Mouse (Mus musculus) limb, embryonic 11.5 days (tissue): ENCODE measurements at regions not wholly inside any gene's neighbourhood (a gene's known extent, or its start where the extent isn't known, plus 50 kb on each side); places are given as distances from the start of the nearest gene placed in this dataset.

Experiments used
- ATAC-seq: fragments of 200-750 bp; cut with Nextera tagmentation; 2 replicates; pipeline ENCODE4 v1.8.0; 2017; ENCODE audit warnings: low read depth; ENCODE audit not compliant: insufficient number of reproducible peaks, low FRiP score, low TSS enrichment
- DNase-seq: peaks from one replicate; pipeline ENCODE4 v3.0.0-alpha.2; 2015; ENCODE audit warnings: low spot score
- H3K27ac ChIP-seq: fragments of 300-500 bp; sonication (generic); replicated peaks from 2 replicates; pipeline ENCODE4 v1.5.1; 2014; ENCODE audit warnings: low read depth, mild to moderate bottlenecking, low read length
- H3K27me3 ChIP-seq: fragments of 300-500 bp; sonication (generic); 2 replicates; pipeline ENCODE4 v1.6.1; 2014; ENCODE audit warnings: mild to moderate bottlenecking, low read length, mixed read lengths; ENCODE audit not compliant: control insufficient read depth, insufficient read depth
- H3K36me3 ChIP-seq: fragments of 300-500 bp; sonication (generic); 2 replicates; pipeline ENCODE4 v1.6.1; 2014; ENCODE audit warnings: mild to moderate bottlenecking, low read length, moderate library complexity, mixed read lengths; ENCODE audit not compliant: control insufficient read depth, insufficient read depth
- H3K4me1 ChIP-seq: fragments of 300-500 bp; sonication (generic); 2 replicates; pipeline ENCODE4 v1.6.1; 2014; ENCODE audit warnings: low read length, mixed read lengths; ENCODE audit not compliant: control insufficient read depth, insufficient read depth
- H3K4me2 ChIP-seq: fragments of 300-500 bp; sonication (generic); 2 replicates; pipeline ENCODE4 v1.6.1; 2014; ENCODE audit warnings: low read depth, mild to moderate bottlenecking, moderate library complexity; ENCODE audit not compliant: severe bottlenecking
- H3K4me3 ChIP-seq: fragments of 300-500 bp; sonication (generic); 2 replicates; pipeline ENCODE4 v1.5.1; 2014; ENCODE audit warnings: low read depth, low read length
- H3K9ac ChIP-seq: fragments of 300-500 bp; sonication (generic); 2 replicates; pipeline ENCODE4 v1.6.1; 2014; ENCODE audit warnings: mild to moderate bottlenecking, low read length
- H3K9me3 ChIP-seq: fragments of 300-500 bp; sonication (generic); 2 replicates; pipeline ENCODE4 v1.6.1; 2016; ENCODE audit warnings: low read length; ENCODE audit not compliant: control insufficient read depth
- WGBS: fragments of 180-500 bp; shearing (Covaris S2); extraction: QIAGEN DNeasy Blood & Tissue Kit; methylation state at CpG from one replicate; pipeline ENCODE4 v1.1.7; 2014; 5-methylcytosine and 5-hydroxymethylcytosine counted together

DNA sequence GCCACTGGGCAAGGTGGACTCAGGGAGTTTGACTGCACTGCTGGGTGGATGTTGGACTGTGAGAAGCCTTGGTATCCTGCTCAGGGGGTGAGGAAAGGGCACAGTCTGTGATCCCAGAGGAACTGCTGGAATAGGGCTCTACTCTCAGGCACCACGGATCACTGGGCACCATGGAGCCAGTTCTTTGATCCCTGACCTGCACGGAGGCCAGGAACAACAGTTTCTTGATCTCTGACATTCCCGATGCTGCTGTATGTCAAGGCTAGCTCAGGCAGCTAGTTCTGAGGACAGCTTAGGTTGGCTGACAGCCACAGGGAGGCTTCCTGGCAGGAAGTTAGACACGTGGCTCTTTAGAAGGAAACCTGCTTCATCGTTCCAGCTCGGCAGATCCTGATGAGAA, 289.5 kb upstream of the Slit2 start:
- Histone ChIP-seq H3K9me3 (no peaks in the 10 kb centered on the region), H3K27me3 (no peaks in the 10 kb centered on the region), H3K4me1 (no peaks in the 10 kb centered on the region), H3K4me2 (no peak overlapping the region), H3K4me3 (no peak overlapping the region), H3K27ac (no peak overlapping the region), H3K36me3 (no peaks in the 10 kb centered on the region), H3K9ac (no peak overlapping the region)
- DNase-seq (no peak), ATAC-seq (no peak)
- WGBS, result 66% methylated on average over 6 of the region's 6 CpGs

DNA sequence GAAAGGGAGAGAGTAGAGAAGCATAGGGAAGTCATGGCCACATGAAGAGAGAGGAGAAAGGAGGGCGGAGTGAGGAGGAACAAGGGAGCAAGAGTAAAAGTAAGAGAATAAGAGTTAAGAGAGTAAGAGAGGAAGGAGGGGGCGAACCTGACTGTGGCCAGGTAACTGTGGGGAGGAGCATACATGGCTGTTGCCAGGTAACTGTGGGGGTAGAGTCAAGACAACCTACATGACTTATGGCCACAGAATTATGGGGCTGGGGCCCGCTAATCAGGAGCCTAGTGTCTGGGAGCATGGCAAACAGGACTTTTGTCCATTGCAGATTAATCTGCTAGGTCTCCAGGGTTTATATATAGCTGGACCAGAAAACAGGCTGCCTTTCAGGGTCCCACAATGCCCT, 289.0 kb upstream of the Slit2 start:
- no peak overlapping the region for H3K4me3 ChIP-seq
- H3K9me3 ChIP-seq, result no peaks in the 10 kb centered on the region
- no peak overlapping the region for H3K9ac ChIP-seq
- H3K27ac ChIP-seq, result no peak overlapping the region
- 91% methylated on average over 3 of the region's 3 CpGs for WGBS
- no peaks in the 10 kb centered on the region for H3K4me1 ChIP-seq
- no peaks in the 10 kb centered on the region for H3K36me3 ChIP-seq
- no peaks in the 10 kb centered on the region for H3K27me3 ChIP-seq
- no peak overlapping the region for H3K4me2 ChIP-seq
- no peak for DNase-seq
- ATAC-seq, result no peak

DNA sequence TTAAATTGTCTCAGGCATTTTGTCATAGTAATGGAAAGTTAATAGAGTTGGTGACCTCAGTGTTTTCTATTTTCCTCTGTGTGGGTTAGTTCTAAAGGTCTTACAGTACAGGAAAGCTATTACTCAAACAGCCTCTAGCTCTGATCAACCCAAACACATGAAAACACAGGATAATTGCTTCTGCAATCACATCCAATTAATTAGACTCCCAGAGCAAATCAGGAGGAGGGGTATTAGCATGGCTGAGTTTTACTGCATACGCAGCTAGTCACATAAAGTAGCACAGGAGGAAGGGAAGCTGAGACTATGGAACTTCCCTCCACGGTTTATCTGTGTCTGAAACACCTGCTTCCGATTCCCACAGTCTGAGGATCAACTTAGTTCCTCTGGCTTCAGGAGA, 288.3 kb upstream of the Slit2 start:
- H3K36me3 ChIP-seq, result no peaks in the 10 kb centered on the region
- no peak overlapping the region for H3K4me2 ChIP-seq
- no peak overlapping the region for H3K4me3 ChIP-seq
- 79% methylated on average over 3 of the region's 3 CpGs for WGBS
- no peak for DNase-seq
- no peak for ATAC-seq
- H3K9me3 ChIP-seq, result no peaks in the 10 kb centered on the region
- H3K27me3 ChIP-seq, result no peaks in the 10 kb centered on the region
- no peak overlapping the region for H3K27ac ChIP-seq
- no peak overlapping the region for H3K9ac ChIP-seq
- H3K4me1 ChIP-seq, result no peaks in the 10 kb centered on the region

DNA sequence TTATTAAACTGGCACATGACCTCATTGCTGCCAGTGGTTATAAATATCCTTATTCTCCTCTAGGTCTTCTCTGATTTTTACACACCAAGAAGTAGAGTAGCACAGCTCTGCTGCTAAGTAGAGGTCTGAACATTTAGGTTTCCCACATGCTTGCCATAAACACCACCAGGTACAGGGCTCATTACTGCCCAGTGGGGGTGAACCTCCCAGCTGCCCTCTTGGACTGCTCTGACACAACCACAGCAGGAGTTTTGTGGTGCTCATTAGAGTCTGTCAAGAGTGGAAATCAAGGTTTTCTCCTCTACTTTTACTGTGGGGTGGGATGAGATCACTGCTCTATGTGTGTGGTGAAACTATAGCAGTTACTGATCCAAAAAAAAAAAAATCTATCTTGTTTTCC, 271.4 kb upstream of the Slit2 start:
- Histone ChIP-seq H3K9me3 (no peaks in the 10 kb centered on the region), H3K4me2 (no peak overlapping the region), H3K36me3 (no peaks in the 10 kb centered on the region), H3K4me1 (no peaks in the 10 kb centered on the region), H3K27me3 (no peaks in the 10 kb centered on the region), H3K9ac (no peak overlapping the region), H3K4me3 (no peak overlapping the region), H3K27ac (no peak overlapping the region)
- DNase-seq, result peak; percentile 65
- peak; percentile 73 for ATAC-seq

DNA sequence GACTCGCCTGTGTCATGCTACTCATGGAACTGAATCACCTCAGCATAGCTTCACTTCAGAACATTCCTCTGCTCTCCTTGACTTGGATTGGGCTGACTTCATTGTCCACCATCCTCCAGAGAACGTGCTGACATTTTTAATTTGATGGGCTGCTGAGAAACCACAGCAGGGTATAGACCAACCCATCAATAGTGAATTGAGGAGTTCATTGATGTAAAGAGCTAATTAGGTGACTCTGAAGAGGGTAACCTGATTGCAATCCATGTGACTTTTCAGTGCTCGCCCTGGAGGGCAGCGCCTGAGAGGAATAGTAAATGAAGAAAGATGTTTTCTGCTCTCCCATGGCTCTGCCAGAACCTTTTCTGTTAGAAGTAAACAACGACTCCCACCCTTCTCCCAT, 268.6 kb upstream of the Slit2 start:
- Histone ChIP-seq H3K4me3 (no peak overlapping the region), H3K9me3 (no peaks in the 10 kb centered on the region), H3K4me2 (no peak overlapping the region), H3K27ac (no peak overlapping the region), H3K27me3 (no peaks in the 10 kb centered on the region), H3K4me1 (no peaks in the 10 kb centered on the region), H3K36me3 (no peaks in the 10 kb centered on the region), H3K9ac (no peak overlapping the region)
- DNase-seq, result no peak
- no peak for ATAC-seq
- WGBS, result 30% methylated on average over 5 of the region's 5 CpGs

DNA sequence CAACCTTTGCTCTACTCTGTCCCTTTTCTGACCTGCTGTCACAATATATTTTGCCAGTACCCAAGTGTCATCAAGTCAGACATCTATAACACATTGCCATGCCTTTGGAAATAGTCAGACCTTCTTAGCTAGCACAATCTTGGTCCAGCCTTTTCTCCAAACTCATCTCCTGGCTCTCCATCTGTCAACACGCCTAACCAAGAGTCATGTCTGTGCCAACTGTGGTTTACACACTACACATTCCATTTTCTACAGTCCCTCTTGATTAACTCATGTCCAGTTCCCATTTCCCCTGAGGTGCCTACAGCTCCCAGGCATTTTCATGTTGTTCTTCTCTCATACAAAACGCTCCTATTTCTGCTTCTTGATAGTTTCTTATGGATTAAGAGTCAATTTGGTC, 258.0 kb upstream of the Slit2 start:
- Histone ChIP-seq H3K4me2 (no peak overlapping the region), H3K9me3 (no peaks in the 10 kb centered on the region), H3K9ac (no peak overlapping the region), H3K4me1 (no peaks in the 10 kb centered on the region), H3K27me3 (no peaks in the 10 kb centered on the region), H3K4me3 (no peak overlapping the region), H3K27ac (no peak overlapping the region), H3K36me3 (no peaks in the 10 kb centered on the region)
- no peak for DNase-seq
- ATAC-seq, result no peak
- 71% methylated on average over 2 of the region's 2 CpGs for WGBS

DNA sequence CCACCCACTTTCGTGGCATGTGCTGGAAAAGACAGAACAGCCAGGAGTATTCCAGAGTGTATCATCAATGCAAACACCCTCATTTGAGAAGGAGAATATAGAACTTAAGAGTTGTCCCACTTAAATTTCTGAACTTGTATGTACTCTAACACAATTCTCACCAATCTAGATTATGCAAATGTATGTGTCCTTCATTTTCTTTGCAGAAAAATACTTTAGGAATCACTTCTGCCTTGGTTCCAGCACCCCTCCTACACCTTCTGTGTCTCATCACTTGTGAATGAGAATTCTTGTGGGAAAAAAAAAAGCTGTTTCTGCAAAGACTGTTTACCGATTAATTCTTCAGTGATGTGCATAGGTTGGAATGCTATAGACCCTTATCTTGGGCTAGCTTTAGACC, 240.2 kb upstream of the Slit2 start:
- no peak for ATAC-seq
- 88% methylated on average over 2 of the region's 2 CpGs for WGBS

DNA sequence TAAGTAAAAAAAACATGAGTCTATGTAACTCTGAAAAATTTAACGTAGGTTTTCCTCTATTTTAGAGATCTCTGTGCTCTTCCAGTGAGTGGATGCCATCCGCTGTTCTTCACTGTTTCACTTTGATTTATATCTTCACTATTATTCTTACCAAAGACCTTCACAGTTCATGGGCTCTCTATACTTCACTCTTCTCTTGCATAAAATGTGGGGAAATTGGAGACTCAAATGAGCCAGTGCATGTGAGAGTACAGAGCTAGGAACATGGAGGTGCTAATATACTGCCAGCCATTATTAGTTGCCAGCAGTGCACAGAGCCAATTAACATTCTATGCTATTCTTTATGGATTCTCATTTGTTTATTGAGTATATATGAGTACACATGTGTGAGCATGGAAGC, 237.8 kb upstream of the Slit2 start:
- Histone ChIP-seq H3K36me3 (no peaks in the 10 kb centered on the region), H3K4me1 (no peaks in the 10 kb centered on the region), H3K27ac (no peak overlapping the region), H3K4me2 (no peak overlapping the region), H3K4me3 (no peak overlapping the region), H3K9me3 (no peaks in the 10 kb centered on the region), H3K9ac (no peak overlapping the region), H3K27me3 (no peaks in the 10 kb centered on the region)
- 90% methylated on average over 2 of the region's 2 CpGs for WGBS
- ATAC-seq (no peak), DNase-seq (no peak)

More for the DNA sequence above, 240.2 kb upstream of the Slit2 start:
- Histone ChIP-seq H3K27me3 (no peaks in the 10 kb centered on the region), H3K9ac (no peak overlapping the region), H3K36me3 (no peaks in the 10 kb centered on the region), H3K4me2 (no peak overlapping the region), H3K4me1 (no peaks in the 10 kb centered on the region), H3K4me3 (no peak overlapping the region), H3K27ac (no peak overlapping the region), H3K9me3 (no peaks in the 10 kb centered on the region)
- DNase-seq, result no peak

DNA sequence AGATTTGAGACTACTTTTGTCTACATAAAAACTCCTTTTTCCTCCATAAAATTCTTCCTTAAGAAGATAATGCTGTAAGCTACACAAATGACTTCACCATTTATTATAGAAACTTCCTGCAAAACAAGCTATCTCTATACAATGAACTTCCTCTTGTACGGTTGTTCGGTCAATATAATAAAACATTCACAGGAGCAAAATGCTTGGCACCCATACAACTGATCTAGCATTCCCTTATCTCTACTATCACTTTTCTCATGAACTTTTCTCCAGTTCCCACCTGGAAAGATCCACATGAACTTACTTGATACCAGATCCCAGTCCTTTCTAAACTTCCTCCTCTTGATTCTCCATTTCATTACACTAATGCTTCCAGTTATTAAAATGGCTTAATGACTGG, 231.0 kb upstream of the Slit2 start:
- DNase-seq, result no peak
- 89% methylated on average over 2 of the region's 2 CpGs for WGBS
- ATAC-seq, result no peak

More for the DNA sequence above, 231.0 kb upstream of the Slit2 start:
- H3K4me2 ChIP-seq, result no peak overlapping the region
- H3K9me3 ChIP-seq, result no peaks in the 10 kb centered on the region
- H3K9ac ChIP-seq, result no peak overlapping the region
- no peak overlapping the region for H3K4me3 ChIP-seq
- H3K36me3 ChIP-seq, result no peaks in the 10 kb centered on the region
- H3K27me3 ChIP-seq, result no peaks in the 10 kb centered on the region
- H3K4me1 ChIP-seq, result no peaks in the 10 kb centered on the region
- H3K27ac ChIP-seq, result no peak overlapping the region
